Mouse (Mus musculus) cortical plate, adult 2 months (tissue): Measurements from ENCODE around the gene Loxl3. TPM values are rescaled to one million over a fixed set of nuclear protein-coding genes. Genes with fewer than 3 reads are reported as not detected.

Experiments used
- H3K27ac ChIP-seq: fragments of 200-500 bp; 2 replicates; pipeline ENCODE4 v1.5.1; 2012; ENCODE audit warnings: low read length, control low read depth, inconsistent platforms; ENCODE audit not compliant: insufficient read depth
- H3K4me1 ChIP-seq: fragments of 200-500 bp; 2 replicates; pipeline ENCODE4 v1.6.1; 2011; ENCODE audit warnings: low read length; ENCODE audit not compliant: control insufficient read depth, insufficient read depth
- H3K4me3 ChIP-seq: fragments of 200-500 bp; 2 replicates; pipeline ENCODE4 v1.5.1; 2011; ENCODE audit warnings: mild to moderate bottlenecking, low read length, control low read depth; ENCODE audit not compliant: insufficient read depth
- CTCF ChIP-seq: fragments of 200-500 bp; IDR thresholded peaks from 2 replicates; pipeline ENCODE4 v1.5.1; 2011; ENCODE audit warnings: mild to moderate bottlenecking, control low read depth, low read length; ENCODE audit not compliant: insufficient read depth; ENCODE audit errors: extremely low read depth
- POLR2A ChIP-seq: fragments of 200-500 bp; IDR thresholded peaks from 2 replicates; pipeline ENCODE4 v1.6.1; 2011; ENCODE audit warnings: mild to moderate bottlenecking, low read length, control low read depth; ENCODE audit not compliant: insufficient read depth; ENCODE audit errors: extremely low read depth
- polyA plus RNA-seq: library from polyadenylated mRNA; depleted of rRNA; stranded (reverse); fragments of >200 nt; gene quantifications from 2 replicates; pipeline ENCODE4 v1.2.3, GENCODE M21; 2012; rRNA removed

Gene Loxl3
- polyA plus RNA-seq, 1 experiment = 4.9 TPM

- Histone ChIP-seq H3K4me3 (no peak overlapping the region), H3K27ac (no peak overlapping the region), H3K4me1 (peaks cover 2% of the 10 kb centered on the region)
- TF ChIP-seq CTCF (no peak), POLR2A (no peak)
These were observed 64.4 kb downstream of the Loxl3 start for GRCm38 (mm10) chr6:83098411-83098810.

DNA sequence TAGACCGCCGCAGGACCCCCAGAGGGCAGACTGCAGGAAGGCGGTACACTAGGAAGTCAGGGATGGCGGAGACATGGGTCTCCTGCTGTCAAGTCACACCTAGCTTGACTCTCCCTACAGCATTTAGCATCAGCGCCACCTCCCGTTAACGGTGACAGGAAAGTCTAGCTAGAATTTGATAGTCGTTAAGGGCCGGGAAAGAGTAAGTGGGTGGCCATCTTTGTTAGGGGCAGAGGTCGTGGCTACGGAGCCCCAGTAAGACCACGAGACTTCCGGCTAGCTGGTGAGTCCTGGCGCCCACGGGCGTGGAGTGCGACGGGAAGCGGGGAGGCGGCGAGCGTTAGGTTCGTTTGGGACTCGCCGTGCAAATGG lies 67.3 kb downstream of the Loxl3 start, which contains the start of the genes Ccdc142 and Gm42688:
Gene Ccdc142 (plus strand): TSS at position 286 of the 372 bp plus-strand sequence.
Gene Gm42688 (plus strand): TSS at position 302 of the 372 bp plus-strand sequence.
- peak within 1 kb of the TSS; percentile 53 for H3K4me3 ChIP-seq
- peaks cover 4% of the 10 kb centered on the region for H3K4me1 ChIP-seq
- peak; percentile 54 for TF ChIP-seq CTCF
- no peak; the same call in 1 of the 2 replicates for TF ChIP-seq POLR2A
- H3K27ac ChIP-seq = peak within 1 kb of the TSS; percentile 8

- TF ChIP-seq POLR2A = 0 out of 2 replicates have a peak, but pooled peaks have one; percentile 19
- TF ChIP-seq CTCF = no peak
- peak overlapping the region; percentile 8 for H3K27ac ChIP-seq
- H3K4me3 ChIP-seq = peak overlapping the region; percentile 53
- H3K4me1 ChIP-seq = peaks cover 4% of the 10 kb centered on the region
These were observed 67.9 kb downstream of the Loxl3 start for GRCm38 (mm10) chr6:83101688-83102556.

Other genes starting within 250 kb of the Loxl3 start
- 33.5 and 33.7 TPM in 2 replicates for gene Sema4f, start 94.4 kb upstream of the Loxl3 start, polyA plus RNA-seq
- gene M1ap, start 87.3 kb upstream of the Loxl3 start, polyA plus RNA-seq = 0.06 and 0.17 TPM in 2 replicates
- 1.2 and 1.9 TPM in 2 replicates for gene Dok1, start 702 bp upstream of the Loxl3 start, polyA plus RNA-seq
- 224 and 239 TPM in 2 replicates for gene Aup1, start 20.3 kb downstream of the Loxl3 start, polyA plus RNA-seq
- 58.8 and 66.9 TPM in 2 replicates for gene Htra2, start 21.1 kb downstream of the Loxl3 start, polyA plus RNA-seq
- gene Dqx1, start 23.7 kb downstream of the Loxl3 start, polyA plus RNA-seq = 0.52 and 0.68 TPM in 2 replicates
- not detected in 2 replicates for gene Tlx2, start 36.1 kb downstream of the Loxl3 start, polyA plus RNA-seq
- gene Pcgf1, start 43.7 kb downstream of the Loxl3 start, polyA plus RNA-seq = 40.2 and 41.9 TPM in 2 replicates
- 0.40 and 0.42 TPM in 2 replicates for gene Lbx2, start 52.2 kb downstream of the Loxl3 start, polyA plus RNA-seq
- 8.1 and 9.7 TPM in 2 replicates for gene Ccdc142, start 67.4 kb downstream of the Loxl3 start, polyA plus RNA-seq
- 7.8 and 9.7 TPM in 2 replicates for gene Gm42688, start 67.4 kb downstream of the Loxl3 start, polyA plus RNA-seq
- gene Mrpl53, start 74.9 kb downstream of the Loxl3 start, polyA plus RNA-seq = 95.3 and 98.0 TPM in 2 replicates
- gene Mogs, start 81.3 kb downstream of the Loxl3 start, polyA plus RNA-seq = 31.4 and 32.6 TPM in 2 replicates
- gene Wbp1, start 87.4 kb downstream of the Loxl3 start, polyA plus RNA-seq = 74.4 and 78.5 TPM in 2 replicates
- gene Ino80b, start 91.3 kb downstream of the Loxl3 start, polyA plus RNA-seq = 23.2 and 25.5 TPM in 2 replicates
- 163 and 169 TPM in 2 replicates for gene Rtkn, start 101.3 kb downstream of the Loxl3 start, polyA plus RNA-seq
- gene Wdr54, start 122.2 kb downstream of the Loxl3 start, polyA plus RNA-seq = 29.0 and 34.1 TPM in 2 replicates
- 29.7 and 31.4 TPM in 2 replicates for gene 1700003E16Rik, start 122.2 kb downstream of the Loxl3 start, polyA plus RNA-seq
- 332 and 350 TPM in 2 replicates for gene Dctn1, start 131.7 kb downstream of the Loxl3 start, polyA plus RNA-seq
- 0.06 and 0.35 TPM in 2 replicates for gene Slc4a5, start 185.7 kb downstream of the Loxl3 start, polyA plus RNA-seq